Mouse (Mus musculus) kidney, postnatal 0 days (tissue): ENCODE measurements around the gene Gm11938. TPM values are rescaled to one million over a fixed set of nuclear protein-coding genes. Genes with fewer than 3 reads are reported as not detected.
"Not testable (repeated sequence)": the region's sequence is repeated elsewhere in the genome, so short reads cannot be mapped to it uniquely, and the experiment has no call there.

Experiments
- ATAC-seq: fragments of 200-750 bp; cut with Nextera tagmentation; replicated peaks from 2 replicates; pipeline ENCODE4 v1.8.0; 2017; ENCODE audit warnings: low read depth, moderate number of reproducible peaks, moderate TSS enrichment, moderate library complexity; ENCODE audit not compliant: low FRiP score
- DNase-seq: peaks from one replicate; pipeline ENCODE4 v3.0.0-alpha.2; 2016; ENCODE audit warnings: low spot score
- H3K27ac ChIP-seq: fragments of 300-500 bp; sonication (generic); 2 replicates; pipeline ENCODE4 v1.5.1; 2014; ENCODE audit warnings: mild to moderate bottlenecking
- H3K27me3 ChIP-seq: fragments of 300-500 bp; sonication (generic); 2 replicates; pipeline ENCODE4 v1.6.1; 2014; ENCODE audit warnings: low read length, mixed read lengths; ENCODE audit not compliant: insufficient read depth
- H3K36me3 ChIP-seq: fragments of 300-500 bp; sonication (generic); 2 replicates; pipeline ENCODE4 v1.6.1; 2014; ENCODE audit warnings: low read length, mixed read lengths; ENCODE audit not compliant: insufficient read depth
- H3K4me1 ChIP-seq: fragments of 300-500 bp; sonication (generic); replicated peaks from 2 replicates; pipeline ENCODE4 v1.6.1; 2014; ENCODE audit warnings: antibody characterized with exemption, low read length, mixed read lengths; ENCODE audit not compliant: insufficient read depth
- H3K4me2 ChIP-seq: fragments of 300-500 bp; sonication (generic); 2 replicates; pipeline ENCODE4 v1.6.1; 2014; ENCODE audit warnings: mild to moderate bottlenecking, low read length, moderate library complexity, mixed read lengths
- H3K4me3 ChIP-seq: fragments of 300-500 bp; sonication (generic); replicated peaks from 2 replicates; pipeline ENCODE4 v1.5.1; 2014; ENCODE audit warnings: low read depth, low read length
- H3K9ac ChIP-seq: fragments of 300-500 bp; sonication (generic); 2 replicates; pipeline ENCODE4 v1.6.1; 2014; ENCODE audit warnings: low read depth, low read length
- H3K9me3 ChIP-seq: fragments of 300-500 bp; sonication (generic); replicated peaks from 2 replicates; pipeline ENCODE4 v1.6.1; 2016; ENCODE audit warnings: low read length, inconsistent platforms, mixed read lengths
- CTCF ChIP-seq: IDR thresholded peaks from 2 replicates; pipeline ENCODE4 v1.5.1; 2016; ENCODE audit warnings: antibody characterized with exemption, low read depth, mild to moderate bottlenecking, moderate library complexity
- WGBS: fragments of 180-500 bp; shearing (Covaris S2); extraction: QIAGEN DNeasy Blood & Tissue Kit; methylation state at CpG from one replicate; pipeline ENCODE4 v1.1.7; 2014; 5-methylcytosine and 5-hydroxymethylcytosine counted together
- polyA plus RNA-seq: library from polyadenylated mRNA; unstranded; fragments of >200 nt; fragmentation: Nextera tagmentation; extraction: Ambion mirVana; gene quantifications from 2 replicates; pipeline ENCODE4 v1.2.1, GENCODE M21; 2015

The Gm11938 gene
- polyA plus RNA-seq, 1 experiment from 2014 or later: not detected

GRCm38 (mm10) chr11:99634653-99635134 lies 31.6 kb upstream of the Gm11938 start, which contains the start of gene Krtap4-2:
Gene Krtap4-2 (minus strand): TSS chr11:99635084.
- no peak for TF ChIP-seq CTCF
- WGBS: 25% methylated on average over 8 of the region's 8 CpGs
- no peak for DNase-seq

GRCm38 (mm10) chr11:99633293-99633692 lies 30.2 kb upstream of the Gm11938 start:
- DNase-seq (no peak), ATAC-seq (no peak)
- H3K4me3 ChIP-seq: no peak overlapping the region
- H3K36me3 ChIP-seq: no peaks in the 10 kb centered on the region
- H3K27ac ChIP-seq: no peak overlapping the region
- H3K27me3 ChIP-seq: no peaks in the 10 kb centered on the region
- no peak for TF ChIP-seq CTCF
- H3K4me1 ChIP-seq: no peaks in the 10 kb centered on the region
- no peaks in the 10 kb centered on the region for H3K9me3 ChIP-seq
- H3K9ac ChIP-seq: no peak overlapping the region
- no peak overlapping the region for H3K4me2 ChIP-seq
- 68% methylated on average over 2 of the region's 2 CpGs for WGBS

More at GRCm38 (mm10) chr11:99634653-99635134, 31.6 kb upstream of the Gm11938 start, which contains the start of gene Krtap4-2:
- Histone ChIP-seq H3K27ac (no peak within 1 kb of the TSS), H3K4me3 (no peak within 1 kb of the TSS), H3K4me1 (no peaks in the 10 kb centered on the region), H3K9me3 (no peaks in the 10 kb centered on the region), H3K36me3 (no peaks in the 10 kb centered on the region), H3K27me3 (no peaks in the 10 kb centered on the region), H3K4me2 (no peak within 1 kb of the TSS), H3K9ac (no peak within 1 kb of the TSS)
- no peak for ATAC-seq

GRCm38 (mm10) chr11:99630890-99631289 lies 27.8 kb upstream of the Gm11938 start:
- DNase-seq (no peak), ATAC-seq (no peak)
- no peak overlapping the region for H3K9ac ChIP-seq
- 75% methylated on average over 3 of the region's 3 CpGs for WGBS
- no peaks in the 10 kb centered on the region for H3K27me3 ChIP-seq
- no peak overlapping the region for H3K27ac ChIP-seq
- H3K4me1 ChIP-seq: no peaks in the 10 kb centered on the region
- no peak overlapping the region for H3K4me2 ChIP-seq
- H3K36me3 ChIP-seq: no peaks in the 10 kb centered on the region
- no peak overlapping the region for H3K4me3 ChIP-seq
- no peaks in the 10 kb centered on the region for H3K9me3 ChIP-seq
- TF ChIP-seq CTCF: no peak

- 75% methylated on average over 4 of the region's 4 CpGs for WGBS
- DNase-seq (no peak), ATAC-seq (no peak)
- Histone ChIP-seq H3K36me3 (no peaks in the 10 kb centered on the region), H3K9me3 (no peaks in the 10 kb centered on the region), H3K4me1 (no peaks in the 10 kb centered on the region), H3K4me2 (no peak within 1 kb of the TSS), H3K27ac (no peak within 1 kb of the TSS), H3K9ac (no peak within 1 kb of the TSS), H3K4me3 (no peak within 1 kb of the TSS), H3K27me3 (no peaks in the 10 kb centered on the region)
- TF ChIP-seq CTCF: no peak
These were observed 25.0 kb upstream of the Gm11938 start, which contains the start of gene Krtap4-1 for GRCm38 (mm10) chr11:99628138-99628537. Gene Krtap4-1 (minus strand): TSS chr11:99628238.

GRCm38 (mm10) chr11:99620335-99620734 lies 17.2 kb upstream of the Gm11938 start, which contains the start of gene Gm11562:
Gene Gm11562 (minus strand): TSS chr11:99620435.
- H3K36me3 ChIP-seq: no peaks in the 10 kb centered on the region
- no peak within 1 kb of the TSS for H3K4me2 ChIP-seq
- no peak for TF ChIP-seq CTCF
- H3K9ac ChIP-seq: no peak within 1 kb of the TSS
- H3K9me3 ChIP-seq: no peaks in the 10 kb centered on the region
- WGBS: 61% methylated on average over 2 of the region's 2 CpGs
- DNase-seq: no peak
- no peaks in the 10 kb centered on the region for H3K4me1 ChIP-seq
- no peak for ATAC-seq
- no peak within 1 kb of the TSS for H3K4me3 ChIP-seq
- H3K27me3 ChIP-seq: no peaks in the 10 kb centered on the region
- H3K27ac ChIP-seq: no peak within 1 kb of the TSS

- no peak for TF ChIP-seq CTCF
- no peak within 1 kb of the TSS for H3K27ac ChIP-seq
- H3K9me3 ChIP-seq: no peaks in the 10 kb centered on the region
- H3K27me3 ChIP-seq: no peaks in the 10 kb centered on the region
- H3K4me1 ChIP-seq: no peaks in the 10 kb centered on the region
- no peak within 1 kb of the TSS for H3K9ac ChIP-seq
- no peak within 1 kb of the TSS for H3K4me3 ChIP-seq
- ATAC-seq (no peak), DNase-seq (no peak)
- 68% methylated on average over 3 of the region's 3 CpGs for WGBS
- H3K36me3 ChIP-seq: no peaks in the 10 kb centered on the region
- no peak within 1 kb of the TSS for H3K4me2 ChIP-seq
These were observed 11.8 kb upstream of the Gm11938 start, which contains the start of gene Krtap2-4 for GRCm38 (mm10) chr11:99614796-99615363. Gene Krtap2-4 (minus strand): TSS chr11:99614846.

GRCm38 (mm10) chr11:99610089-99610488 lies 7.0 kb upstream of the Gm11938 start, which contains the start of gene Gm11937:
Gene Gm11937 (minus strand): TSS chr11:99610189.
- not testable (repeated sequence) for DNase-seq, H3K4me3 ChIP-seq
- 55% methylated on average over 1 of the region's 2 CpGs for WGBS

More at GRCm38 (mm10) chr11:99610089-99610488, 7.0 kb upstream of the Gm11938 start, which contains the start of gene Gm11937:
- H3K36me3 ChIP-seq, H3K27me3 ChIP-seq, H3K4me1 ChIP-seq, H3K9me3 ChIP-seq, H3K9ac ChIP-seq, H3K27ac ChIP-seq, ATAC-seq, H3K4me2 ChIP-seq: not testable (repeated sequence)
